Mouse (Mus musculus) layer of hippocampus, adult 2 months (tissue): ENCODE results near the gene Pdha1. TPM values are rescaled to one million over a fixed set of nuclear protein-coding genes. Genes with fewer than 3 reads are reported as not detected.

ENCODE experiments used
- DNase-seq, 2 experiments: peaks; one replicate each; pipeline ENCODE4 v3.0.0; 2022; ENCODE audit warnings: low spot score in 2 of 2
- H3K27ac ChIP-seq: fragments of 200-600 bp; 2 replicates; pipeline ENCODE4 v1.8.1; 2022
- H3K4me3 ChIP-seq: fragments of 200-600 bp; 2 replicates; pipeline ENCODE4 v1.8.1; 2022; ENCODE audit warnings: mild to moderate bottlenecking
- CTCF ChIP-seq: fragments of 200-600 bp; conservative IDR thresholded peaks from 2 replicates; pipeline ENCODE4 v1.8.1; 2022; ENCODE audit warnings: antibody characterized with exemption, mild to moderate bottlenecking, moderate library complexity
- total RNA-seq, 2 experiments: library from RNA; stranded (reverse); gene quantifications; 2 replicates each; pipeline ENCODE4 v1.2.3; 2021

Pdha1 gene
- total RNA-seq, 2 experiments from 2014 or later, result 220 to 221 TPM

DNA sequence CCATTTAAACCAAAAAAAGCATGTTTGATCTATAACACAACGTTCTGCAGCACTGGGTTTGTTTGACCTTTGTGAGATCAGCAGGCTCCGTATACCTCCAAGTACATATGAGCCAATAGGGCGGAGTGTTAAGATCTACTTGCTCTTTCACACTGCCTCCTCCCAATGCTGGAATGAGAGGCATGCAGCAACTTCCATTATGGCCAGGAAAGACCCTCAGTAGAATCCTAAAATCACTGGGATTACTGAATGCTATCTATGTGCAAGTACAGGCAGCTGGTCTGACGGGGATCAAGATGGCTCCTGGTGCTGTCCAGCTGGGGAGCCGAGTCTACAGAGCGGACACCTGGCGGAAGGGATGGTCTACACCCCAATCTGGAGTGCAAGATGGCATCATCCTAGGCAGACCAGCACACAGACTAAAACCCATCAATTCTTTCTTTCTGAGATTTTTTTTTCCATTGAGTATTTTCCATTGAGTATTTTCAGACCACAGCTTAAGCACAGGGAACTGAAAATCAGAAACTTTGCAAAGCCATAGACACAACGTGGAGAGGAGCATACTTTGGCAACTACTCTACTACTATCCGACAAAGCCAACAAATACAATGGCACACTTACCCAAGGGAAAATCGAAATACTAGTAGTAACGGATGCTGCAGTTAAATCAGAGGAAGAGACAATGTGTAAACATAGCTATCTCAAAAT lies 3.9 kb downstream of the Pdha1 start:
- no peak for TF ChIP-seq CTCF
- DNase-seq, result no peak
- H3K4me3 ChIP-seq, result no peak overlapping the region
- no peak overlapping the region for H3K27ac ChIP-seq

DNA sequence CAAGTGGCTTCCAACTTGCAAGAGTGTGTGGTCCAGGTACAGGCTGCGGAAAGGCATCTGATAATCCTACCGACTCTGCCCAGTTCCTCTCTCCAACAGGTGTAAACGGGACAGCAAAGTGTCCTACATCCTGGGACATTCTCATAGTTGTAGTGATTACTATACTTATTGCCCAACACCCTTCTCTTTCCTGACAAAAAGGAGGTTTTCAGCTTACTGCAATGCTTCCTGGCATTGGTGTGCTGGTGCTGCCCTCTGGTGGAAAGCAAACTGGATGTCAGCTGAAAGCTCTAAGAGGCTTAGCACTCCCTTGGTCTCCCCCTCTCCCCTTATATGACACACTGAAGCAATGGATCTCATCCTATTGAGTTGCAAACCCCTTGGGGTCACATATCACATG lies 21.6 kb downstream of the Pdha1 start:
- TF ChIP-seq CTCF, result peak; percentile 83
- DNase-seq, result peak; percentile 34 to 42
- Histone ChIP-seq H3K4me3 (no peak overlapping the region), H3K27ac (no peak overlapping the region)

DNA sequence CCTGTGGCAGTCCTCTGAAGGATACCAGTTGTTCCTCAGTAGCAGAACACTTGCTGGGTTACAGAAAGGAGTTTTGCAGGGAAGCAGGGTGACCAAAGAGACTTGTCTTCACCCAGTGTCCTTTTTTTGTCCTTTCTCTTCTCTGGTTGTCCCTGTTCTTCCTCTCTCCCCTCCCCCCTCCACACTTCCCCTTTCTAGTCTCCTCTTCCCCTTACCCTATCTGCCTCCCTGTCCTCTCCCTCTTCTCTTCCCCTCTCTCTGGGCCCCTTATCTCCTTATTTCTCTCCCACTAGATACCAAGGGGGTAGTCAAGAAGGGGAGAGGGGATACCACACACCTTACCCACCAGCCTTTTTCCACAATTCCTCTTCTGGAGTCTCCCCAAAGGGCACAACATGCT lies 22.1 kb downstream of the Pdha1 start:
- no peak overlapping the region for H3K4me3 ChIP-seq
- no peak for TF ChIP-seq CTCF

DNA sequence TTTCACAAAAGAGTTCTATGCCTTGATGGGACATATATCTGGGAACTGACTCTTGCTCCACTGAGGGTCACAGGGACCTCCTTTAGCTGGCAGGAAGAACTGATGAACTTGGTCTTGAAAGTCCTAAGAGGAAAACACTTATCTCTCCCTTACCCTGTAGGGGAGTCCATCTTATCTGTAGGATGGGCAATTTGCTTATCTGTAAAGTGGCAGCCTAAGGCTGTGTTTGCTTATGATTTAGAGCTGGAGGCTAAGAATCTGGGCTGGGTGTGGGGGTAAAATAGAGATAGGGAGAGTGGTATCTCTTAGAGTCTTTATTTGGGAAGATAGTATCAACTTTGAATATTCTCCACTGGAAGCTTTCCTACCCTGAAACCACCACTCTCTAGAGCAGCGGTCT lies 24.4 kb downstream of the Pdha1 start:
- no peak for TF ChIP-seq CTCF
- Histone ChIP-seq H3K27ac (no peak overlapping the region), H3K4me3 (no peak overlapping the region)
- DNase-seq, result no peak

More for the DNA sequence above, 22.1 kb downstream of the Pdha1 start:
- H3K27ac ChIP-seq, result no peak overlapping the region
- no peak for DNase-seq

DNA sequence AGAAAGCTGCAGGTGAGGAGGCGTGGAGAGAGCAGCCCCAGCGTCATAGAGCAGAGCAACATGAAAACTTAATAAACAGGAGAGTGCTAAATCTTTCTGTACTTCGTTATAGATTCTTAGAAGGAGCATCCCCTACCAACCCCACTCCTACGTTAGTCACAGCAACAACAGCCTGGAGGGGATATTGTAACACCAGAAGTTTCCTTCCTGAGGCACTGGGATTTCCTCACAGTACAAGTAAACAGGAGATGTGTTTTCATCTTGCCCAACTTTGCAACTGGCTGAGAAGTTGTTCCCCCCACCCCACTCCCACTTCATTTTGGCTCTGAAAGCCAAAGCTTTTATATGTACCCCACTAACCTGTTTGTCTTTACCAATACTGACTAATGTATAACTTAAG lies 30.4 kb downstream of the Pdha1 start:
- DNase-seq, result no peak
- Histone ChIP-seq H3K4me3 (no peak overlapping the region), H3K27ac (no peak overlapping the region)
- no peak for TF ChIP-seq CTCF

DNA sequence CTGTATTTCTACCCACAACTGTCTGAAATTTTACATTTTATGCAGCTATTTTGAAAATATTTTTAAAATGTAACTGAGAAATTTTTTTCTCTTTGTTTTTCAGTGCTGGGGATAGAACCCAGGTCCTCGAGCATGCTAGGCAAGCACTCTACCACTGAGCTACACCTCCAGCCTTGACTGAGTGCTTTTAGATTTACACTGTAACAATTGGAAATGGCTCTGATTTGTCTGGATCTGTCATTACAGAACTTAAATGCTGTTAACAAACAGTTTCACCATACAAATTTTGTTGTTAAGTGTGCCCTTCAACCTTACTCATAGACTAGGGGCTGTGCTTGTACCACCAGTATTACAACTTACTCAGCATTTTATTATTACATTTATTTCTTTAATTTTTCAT lies 46.2 kb downstream of the Pdha1 start:
- no peak for TF ChIP-seq CTCF
- no peak for DNase-seq
- Histone ChIP-seq H3K4me3 (no peak overlapping the region), H3K27ac (no peak overlapping the region)

Other genes with a start within 250 kb of the Pdha1 start
- 1 to 10 TPM; 1.6 to 2.3 TPM for gene Map3k15, start 150.0 kb downstream of the Pdha1 start, total RNA-seq